Mouse (Mus musculus): ENCODE measurements around the gene Swt1.

DNA sequence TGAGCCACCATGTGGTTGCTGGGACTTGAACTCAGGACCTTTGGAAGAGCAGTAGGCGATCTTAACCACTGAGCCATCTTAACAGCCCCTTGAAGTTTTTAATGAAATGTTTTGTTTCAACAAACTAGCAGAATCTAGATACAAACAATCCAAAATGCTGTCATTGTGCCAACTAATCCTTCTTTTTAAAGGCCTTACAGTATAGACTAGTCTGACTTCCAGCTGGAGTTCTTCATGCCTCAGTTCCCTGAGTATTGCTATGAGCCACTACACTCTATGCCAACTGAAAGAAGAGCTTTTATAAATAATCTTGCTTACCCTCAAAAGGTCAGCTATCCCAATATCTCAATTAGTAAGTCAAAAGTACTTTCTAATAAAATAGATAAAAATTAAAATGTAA is 55.4 kb downstream of the Swt1 start:
- TF ChIP-seq CTCF (IDR thresholded peaks at IDR 0.05; ENCODE audit: low read depth, low read length): no peak
- no peak for TF ChIP-seq POLR2A (IDR thresholded peaks at IDR 0.05; ENCODE audit: insufficient read depth, low read length)

All from ES-Bruce4 (cell line).